Mouse (Mus musculus) heart, adult 18-20 months (tissue): ENCODE measurements at regions not wholly inside any gene's neighbourhood (a gene's known extent, or its start where the extent isn't known, plus 50 kb on each side); places are given as distances from the start of the nearest gene placed in this dataset.

Source experiments
- DNase-seq, 2 experiments: peaks; one replicate each; pipeline ENCODE4 v3.0.0; 2021 to 2022; ENCODE audit warnings: mixed read lengths in 1 of 2

DNA sequence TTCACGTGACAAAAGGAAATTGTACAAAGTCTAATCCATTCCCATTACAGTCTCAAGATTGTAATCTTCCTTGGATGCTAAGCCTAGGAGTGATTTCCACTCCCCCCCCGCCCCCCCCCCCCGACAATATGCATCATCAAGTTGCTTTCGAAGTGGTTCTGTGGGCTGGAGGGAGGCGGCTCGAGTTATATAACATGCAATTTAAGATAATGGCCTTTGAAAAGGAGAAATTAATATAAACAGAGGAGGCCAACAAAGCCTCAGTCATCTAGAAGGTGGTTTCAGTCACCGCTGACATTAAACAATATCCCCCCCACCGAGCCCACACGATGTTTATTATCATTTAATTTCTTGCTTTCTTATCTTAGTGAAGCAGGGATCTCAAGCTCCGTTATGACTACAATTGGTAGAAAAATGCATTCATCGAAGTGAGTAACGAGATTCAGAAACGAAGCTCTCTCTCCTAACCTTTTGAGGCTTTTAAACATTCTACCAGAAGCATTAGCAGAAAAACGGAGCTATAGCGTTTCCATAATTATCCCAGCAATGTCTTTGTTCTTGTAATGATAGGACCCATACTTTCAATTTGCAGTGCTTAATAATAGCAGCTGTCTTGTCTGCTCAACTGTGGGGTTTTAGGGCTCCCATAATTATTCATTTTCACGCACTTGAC lies 339.1 kb downstream of the Btg1 start:
- no peak for DNase-seq

DNA sequence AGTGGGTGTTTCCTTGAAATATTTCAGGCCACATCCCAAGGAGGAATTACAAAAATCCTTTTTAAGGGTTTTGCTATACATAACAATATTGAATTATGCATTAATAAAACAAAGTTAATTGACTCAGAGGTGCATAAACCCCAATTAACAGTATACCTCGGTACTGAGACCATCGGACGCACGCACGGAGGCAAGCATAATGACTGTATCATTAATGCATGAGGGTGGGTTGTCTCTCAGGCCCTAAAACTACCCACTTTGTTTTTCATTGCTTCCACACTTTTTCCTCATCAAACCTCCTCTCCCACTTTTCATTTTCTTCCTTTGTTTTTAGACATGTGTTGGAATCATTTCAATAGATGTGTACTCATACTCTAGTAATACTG lies 339.6 kb downstream of the Btg1 start:
- no peak for DNase-seq

DNA sequence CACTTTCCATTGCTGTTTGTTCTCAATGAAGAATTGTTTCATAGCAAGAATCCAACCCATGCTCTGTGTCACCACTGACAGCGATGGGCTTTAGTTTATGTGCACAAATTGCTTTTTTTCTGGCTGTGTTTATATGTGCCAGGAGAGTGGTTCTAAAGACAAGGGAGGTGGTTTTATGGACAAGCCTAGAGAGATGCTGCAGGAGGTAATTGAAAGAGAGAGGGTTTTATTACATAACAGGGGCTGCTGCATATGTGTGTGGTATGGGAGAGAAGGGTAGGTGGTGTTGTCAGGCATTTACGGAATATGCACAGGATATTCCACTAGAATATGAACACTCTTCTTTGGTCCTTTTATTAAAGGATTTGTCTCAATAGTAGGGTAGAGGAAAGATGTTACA lies 340.2 kb downstream of the Btg1 start:
- DNase-seq: no peak

DNA sequence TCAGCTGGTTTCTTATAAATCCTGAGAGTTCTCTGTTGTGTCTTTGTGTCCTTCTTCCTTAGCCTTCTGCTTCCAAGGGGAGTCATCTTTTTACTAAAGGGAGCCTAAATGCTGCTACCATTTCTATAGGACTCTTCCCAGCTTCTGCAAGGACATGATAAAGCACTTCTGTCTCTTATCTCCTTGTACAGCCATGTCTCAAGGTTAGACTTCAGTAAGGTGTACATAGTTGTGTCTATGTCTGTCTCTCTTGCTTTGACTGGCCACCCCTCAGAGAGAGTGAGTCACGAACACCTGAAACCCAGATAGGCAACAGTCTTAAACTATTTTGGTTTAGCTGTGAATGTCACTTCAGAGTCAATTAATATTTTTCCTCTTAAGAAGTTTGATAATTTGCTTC lies 353.0 kb downstream of the Btg1 start:
- no peak for DNase-seq

DNA sequence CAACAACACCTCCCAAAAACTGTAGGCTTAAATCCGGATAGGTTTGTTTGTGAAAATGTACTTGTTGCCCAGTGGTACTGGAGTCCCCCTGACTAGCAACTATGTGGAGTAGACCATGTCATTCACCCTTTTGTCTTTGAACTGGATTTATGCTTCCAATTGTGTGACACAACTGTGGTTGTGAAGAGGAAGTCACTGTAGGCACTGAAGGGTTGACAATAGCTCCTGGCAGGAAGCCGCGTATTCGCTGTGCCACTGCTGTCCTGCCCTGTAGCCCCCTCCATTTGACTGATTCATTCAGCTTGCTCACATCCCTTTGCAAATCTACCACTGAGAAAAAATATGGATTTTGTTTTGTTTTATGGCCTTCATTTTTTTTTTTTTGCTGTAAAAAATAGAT lies 353.9 kb downstream of the Btg1 start:
- no peak for DNase-seq

DNA sequence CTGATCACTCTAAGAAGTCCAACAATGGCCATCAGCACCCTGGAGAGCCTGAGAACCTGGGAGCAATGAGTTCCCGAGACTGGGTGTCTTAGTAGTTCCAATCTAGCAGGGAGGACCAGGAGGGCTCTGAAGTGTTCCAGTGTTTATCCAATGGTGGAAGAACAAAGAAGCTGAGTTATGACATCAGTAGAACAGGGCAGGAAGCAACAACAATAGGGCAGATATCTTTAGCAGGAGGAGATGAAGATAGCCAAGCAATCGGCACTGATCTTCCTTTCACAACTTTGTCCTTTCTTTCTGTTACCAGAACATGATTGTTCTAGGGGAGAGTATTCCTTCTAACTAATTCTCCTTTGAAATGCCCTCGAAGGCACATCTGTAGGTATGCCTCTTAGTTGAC lies 355.0 kb downstream of the Btg1 start:
- no peak for DNase-seq

DNA sequence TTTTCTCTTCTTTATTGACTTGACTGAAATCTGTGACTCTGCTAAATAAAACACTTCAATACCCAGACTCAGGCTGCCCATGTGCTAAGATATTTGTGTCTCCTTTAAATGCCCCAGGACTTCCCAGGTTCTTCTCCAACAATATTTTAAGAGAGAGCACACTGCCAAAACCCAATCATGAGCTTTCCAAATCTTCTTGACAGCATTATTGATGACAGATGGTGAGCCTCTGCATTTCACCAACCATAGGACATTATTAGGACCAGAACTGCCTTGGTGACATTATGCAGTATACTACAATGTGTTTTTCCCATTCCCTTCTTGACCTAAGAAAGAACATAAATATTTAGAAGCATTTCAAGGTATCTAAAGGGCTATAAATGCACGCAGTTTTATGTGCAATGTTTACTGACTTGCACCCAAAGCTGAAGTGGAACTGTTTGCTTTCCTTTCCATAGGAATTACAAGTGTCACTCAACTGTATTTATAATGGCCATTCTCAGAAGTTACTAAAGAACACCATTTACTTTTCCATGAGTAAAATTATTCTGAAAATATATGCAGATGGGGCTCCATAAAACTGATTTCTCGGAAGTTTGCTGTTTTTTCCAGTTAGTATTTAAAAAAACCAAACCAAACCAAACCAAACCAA lies 357.6 kb downstream of the Btg1 start:
- DNase-seq: no peak

DNA sequence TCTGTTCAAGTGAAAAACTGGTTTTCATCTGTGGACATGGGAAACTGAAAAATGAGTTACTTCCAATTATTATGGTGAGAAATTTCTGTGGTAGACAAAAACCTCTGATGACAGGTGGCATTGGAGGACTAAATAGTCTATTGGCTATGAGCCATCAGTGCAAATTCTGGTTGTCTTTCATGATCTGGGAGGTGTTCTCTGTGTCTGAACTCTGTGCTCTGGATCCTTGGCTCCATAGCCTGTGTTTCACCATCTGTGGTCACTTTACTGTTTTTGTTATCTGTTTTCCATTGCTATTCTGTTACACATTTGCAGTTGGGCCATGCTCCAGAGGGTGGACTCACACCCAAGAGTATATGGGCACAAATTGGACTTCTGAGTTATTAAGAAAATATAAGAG lies 359.9 kb downstream of the Btg1 start:
- no peak for DNase-seq

DNA sequence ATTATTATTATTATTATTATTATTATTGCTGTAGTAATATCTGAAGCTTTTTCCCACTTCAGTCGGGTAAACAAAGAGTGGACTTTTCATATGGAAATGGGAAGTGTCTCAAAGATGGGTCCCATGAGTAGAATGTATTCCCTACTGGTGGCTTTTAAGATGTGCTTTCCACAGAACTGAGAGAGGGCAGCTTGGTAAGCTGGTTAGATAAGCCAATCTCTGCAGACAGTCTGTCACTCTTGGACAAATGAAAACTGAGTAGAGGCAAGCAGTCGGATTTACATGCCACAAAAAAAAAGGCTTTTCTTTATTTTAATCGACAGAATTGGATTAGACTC lies 363.7 kb downstream of the Btg1 start:
- no peak for DNase-seq

DNA sequence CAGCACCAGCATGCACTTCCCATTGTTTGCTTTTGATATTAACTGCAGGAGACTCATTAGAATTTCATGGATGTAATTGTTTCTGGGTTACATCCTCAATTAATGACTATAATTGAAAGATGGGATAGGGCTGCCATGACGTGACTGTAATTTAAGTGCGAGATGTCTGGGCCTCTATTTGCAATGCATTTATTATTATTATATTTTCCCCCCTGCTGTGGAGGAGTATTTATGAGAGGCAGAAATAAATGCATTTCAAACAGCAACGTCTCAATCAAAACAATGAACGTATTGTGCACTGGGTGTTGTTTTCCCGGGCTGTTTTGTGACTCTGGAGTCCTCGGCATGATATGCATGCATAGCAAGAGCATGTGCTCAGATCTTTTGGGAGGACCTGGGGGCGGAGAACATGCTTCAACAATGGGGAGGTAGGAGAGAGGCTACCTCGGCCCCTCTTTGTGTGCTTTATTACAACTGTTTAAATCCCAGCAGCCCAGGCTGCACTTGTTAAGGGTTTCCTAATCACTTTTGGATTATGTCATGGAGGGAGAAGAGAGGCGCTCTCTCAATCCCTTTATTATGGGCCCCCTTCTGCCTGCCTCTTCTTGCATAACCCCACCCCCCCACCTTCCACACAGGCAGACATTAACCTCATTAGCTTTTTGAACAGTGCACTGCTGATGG lies 364.2 kb downstream of the Btg1 start:
- no peak for DNase-seq

DNA sequence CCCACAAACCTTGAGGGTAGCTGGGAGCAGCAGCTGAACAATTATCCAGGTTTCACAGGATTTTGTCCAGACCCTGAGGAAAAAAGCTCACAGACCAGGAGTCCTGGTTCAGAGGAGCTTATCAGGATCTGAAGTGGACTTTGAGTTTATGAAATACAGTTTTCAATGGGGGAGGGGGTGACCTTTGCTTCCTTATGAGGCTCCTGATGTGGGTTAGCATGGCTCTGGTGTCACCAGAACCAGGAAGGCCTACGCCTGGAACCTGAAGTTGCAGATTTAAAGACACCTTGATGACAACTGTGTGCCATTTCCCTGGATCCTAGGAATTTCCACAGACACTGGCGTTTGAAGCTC lies 364.7 kb downstream of the Btg1 start:
- no peak for DNase-seq

DNA sequence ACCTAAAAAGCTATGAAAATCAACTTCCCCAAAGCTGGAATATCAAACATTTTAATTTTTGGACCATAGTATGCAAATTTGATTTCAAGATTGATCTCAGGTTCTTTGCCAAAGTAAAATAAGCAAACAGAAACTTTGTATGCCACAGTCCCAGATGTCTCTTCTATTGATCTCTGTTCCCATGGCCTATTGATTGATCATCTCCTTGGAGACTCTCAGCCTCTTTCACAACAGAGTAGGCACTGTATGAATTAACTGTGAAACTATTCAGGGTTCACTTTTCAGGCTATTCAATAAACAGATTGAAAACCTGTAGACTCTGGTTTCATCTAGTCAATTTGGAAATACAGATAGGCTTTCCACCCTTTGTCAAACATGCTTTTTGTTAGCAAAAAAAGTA lies 384.1 kb downstream of the Btg1 start:
- no peak for DNase-seq

DNA sequence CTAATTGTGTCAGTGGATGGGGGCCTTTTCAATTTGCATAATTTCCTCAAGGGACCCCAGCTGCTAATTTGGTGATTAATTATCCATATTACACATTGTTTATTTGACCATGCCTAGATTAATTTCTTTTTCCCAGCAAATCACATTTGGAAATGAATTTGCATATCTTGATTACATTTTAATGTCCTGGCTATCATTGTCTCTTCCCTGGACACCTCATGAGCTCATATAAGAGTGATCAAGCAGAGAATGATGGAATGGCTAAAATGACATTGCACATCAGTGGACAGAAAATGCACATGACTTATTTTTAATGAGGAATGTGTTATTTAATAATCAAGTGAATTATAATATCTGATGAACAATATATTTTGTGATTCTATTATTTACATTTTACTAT lies 392.1 kb downstream of the Btg1 start:
- DNase-seq: no peak

DNA sequence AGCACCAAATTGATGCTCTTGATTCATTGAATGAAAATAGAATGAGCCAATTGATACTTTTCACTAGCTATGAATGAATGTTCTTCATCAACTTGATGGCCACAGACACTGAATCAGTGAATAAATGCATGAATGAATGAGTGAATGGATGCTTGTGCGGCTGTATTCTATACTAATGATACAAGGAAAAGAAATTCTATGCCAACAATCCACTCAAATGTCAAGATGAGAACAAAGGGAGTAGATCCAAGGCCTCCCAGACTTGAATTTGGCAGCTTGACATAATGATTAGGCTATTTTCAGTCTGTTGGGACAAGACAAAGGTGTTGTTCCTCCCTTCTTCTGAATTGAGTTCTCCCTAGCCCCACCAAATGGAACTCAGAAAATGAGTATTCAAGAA lies 393.1 kb downstream of the Btg1 start:
- no peak for DNase-seq

DNA sequence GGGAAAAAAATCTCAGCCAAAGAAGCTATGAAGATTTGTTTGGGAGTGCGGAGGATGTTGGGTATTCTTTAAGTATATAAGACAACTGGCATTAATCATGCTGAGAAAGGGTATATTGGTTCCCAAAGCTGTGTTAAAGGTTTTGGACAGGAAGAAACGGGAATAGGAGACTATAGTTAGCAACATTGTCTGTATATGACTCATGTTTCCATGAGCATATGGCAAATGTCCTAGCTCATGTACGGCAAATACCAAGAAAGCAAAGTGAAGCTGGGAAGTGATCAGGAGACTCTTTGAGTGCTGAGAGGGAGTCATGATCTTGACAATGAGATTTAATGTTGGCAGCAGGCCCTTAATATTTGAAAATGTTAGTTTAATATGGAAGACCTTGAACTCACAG lies 401.8 kb downstream of the Btg1 start:
- no peak for DNase-seq

DNA sequence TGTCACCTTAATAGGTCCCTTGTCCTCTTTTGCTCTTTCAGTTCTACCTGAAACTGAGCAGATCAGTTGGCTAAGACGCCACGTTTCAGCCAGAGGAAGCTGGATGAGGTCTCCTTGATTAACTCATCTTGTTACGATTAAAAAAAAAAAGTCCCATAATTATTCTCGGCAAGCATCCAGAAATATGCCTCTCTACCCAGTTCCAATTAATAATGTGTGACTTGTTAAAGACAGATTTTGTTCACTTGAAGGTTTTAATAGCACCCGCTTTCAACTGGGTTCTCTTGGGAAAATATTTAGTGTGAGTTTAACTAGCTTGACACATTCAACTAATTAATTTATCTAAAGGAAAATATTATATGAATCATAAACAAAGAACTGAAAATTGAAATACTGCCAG lies 412.0 kb downstream of the Btg1 start:
- DNase-seq: no peak

DNA sequence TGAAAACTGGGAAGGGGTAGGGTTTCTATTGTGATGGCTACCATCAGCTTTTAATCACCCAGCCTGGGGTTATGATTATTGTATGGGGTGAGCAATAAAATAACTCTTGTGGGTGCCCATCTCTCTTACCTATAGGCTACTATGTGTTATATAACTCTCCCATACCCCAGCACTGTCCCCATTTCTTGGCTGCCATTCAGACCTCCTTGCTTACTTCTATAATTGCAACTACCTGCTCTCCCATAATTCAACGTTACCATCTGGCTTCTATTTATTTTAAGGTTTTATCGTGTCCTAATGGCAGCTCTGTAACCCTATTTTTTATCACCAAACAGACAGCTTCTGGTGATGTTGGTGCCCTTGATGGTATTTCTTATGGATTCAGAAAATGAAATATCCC lies 414.2 kb downstream of the Btg1 start:
- DNase-seq: no peak

DNA sequence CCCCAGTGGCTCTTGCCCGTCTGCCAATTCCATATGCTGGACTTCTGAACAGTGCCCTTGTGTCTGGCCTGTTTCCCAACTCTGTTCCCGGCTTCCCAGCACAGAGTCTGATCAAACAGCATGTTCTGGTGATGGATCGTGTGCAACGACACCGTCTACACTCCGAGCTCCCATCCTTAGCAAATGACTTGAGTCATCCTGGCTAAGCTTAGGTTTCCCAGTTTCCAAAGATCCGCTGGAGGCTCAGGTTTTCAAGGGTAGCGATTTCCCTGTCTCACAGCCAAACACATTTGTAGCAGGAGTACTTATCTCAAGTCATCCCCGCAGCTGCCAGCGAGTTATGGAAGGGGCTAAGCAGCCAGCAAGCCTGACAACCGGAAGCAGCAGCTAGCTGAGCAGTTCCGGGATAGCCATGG lies 418.6 kb downstream of the Btg1 start:
- DNase-seq: peak; percentile 9 to 11

DNA sequence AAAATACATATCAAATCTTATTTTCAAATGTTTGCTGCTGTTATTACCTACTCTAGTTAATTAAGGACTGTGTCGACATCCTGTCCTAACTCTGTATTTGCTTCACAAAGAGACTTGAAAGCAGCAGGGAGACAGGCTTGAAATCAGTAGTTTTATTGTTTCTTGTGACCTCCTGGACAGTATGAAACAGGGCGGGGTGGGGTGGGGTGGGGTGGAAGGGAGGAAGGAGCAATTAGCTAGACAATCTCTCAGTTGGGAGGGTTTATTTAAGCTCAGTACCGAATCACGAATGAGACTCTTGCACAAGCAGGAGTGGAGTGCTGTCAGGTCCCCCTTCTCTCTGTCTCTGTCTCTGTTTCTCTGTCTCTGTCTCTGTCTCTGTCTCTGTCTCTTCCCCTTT lies 421.2 kb downstream of the Btg1 start:
- DNase-seq: no peak

DNA sequence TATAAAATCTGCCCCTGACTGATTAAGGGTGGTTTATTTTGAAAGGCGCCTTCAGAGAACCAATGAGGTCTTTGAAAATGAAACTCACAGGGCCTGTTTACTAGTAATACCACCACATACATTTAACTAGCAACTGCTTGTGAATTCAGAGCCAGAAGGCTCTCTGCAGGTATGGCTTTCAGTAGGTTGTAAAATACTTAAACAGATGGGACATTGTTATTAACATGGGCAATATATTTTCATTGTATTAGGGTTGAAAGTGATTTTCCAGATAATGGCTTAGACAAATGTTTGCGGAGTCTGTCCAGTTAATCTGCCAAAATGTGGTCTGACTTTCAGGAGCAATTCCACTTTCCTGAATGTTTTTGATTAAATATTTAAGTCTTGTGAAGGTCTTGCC lies 430.8 kb downstream of the Btg1 start:
- no peak for DNase-seq

DNA sequence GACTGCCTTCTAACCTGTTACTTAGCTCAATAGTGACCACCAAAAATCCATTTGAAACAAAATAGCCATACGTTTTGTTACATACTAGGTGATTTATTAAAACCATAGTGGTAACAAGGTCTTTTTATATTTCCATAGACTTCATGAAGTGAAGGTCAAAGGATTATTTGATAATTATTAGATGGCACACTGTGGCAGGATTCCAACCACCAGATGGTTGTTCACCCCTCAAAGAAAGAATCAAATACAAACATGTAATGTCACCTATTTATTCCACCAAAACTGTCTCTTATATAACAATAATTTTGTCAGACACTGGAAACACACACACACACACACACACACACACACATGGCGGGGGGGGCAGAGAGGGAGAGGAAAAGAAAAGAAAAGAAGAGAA lies 431.2 kb downstream of the Btg1 start:
- DNase-seq: no peak

DNA sequence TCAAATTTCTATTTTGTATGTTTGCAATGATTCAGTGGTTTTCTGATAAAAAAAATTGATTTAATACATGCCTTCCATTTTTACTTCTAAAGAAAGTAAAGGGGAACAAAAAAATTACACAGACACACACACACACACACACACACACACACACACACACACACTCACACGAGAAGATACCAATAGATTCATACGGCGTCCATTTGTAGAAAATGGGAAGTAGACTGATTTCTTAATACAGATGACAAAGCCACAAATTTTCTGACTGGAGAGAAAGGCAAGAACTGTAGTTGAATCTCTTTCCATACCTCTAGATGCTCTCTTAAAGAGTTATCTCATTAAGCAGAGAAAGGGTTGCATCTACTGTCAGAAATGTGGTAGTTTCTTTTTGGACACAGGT lies 424.9 kb upstream of the Dcn start:
- no peak for DNase-seq

DNA sequence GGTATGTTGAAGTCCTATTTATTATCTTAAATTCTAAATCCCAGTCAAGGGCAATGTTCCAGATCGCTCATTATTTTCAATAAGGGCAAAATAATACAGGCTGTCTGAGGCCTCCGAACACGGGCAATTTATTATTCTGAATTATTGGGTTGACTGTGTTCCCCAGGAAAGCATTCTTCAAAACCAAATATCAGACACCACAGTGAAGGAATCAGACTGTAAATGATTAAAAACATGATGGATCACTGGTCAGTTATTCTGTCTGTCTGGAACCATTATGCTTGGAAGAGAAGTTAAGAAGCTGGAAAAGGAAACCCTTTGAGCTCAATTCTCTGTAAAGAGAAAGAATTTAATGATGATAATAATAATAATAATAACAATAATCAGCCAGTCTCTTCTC lies 417.4 kb upstream of the Dcn start:
- DNase-seq: no peak

DNA sequence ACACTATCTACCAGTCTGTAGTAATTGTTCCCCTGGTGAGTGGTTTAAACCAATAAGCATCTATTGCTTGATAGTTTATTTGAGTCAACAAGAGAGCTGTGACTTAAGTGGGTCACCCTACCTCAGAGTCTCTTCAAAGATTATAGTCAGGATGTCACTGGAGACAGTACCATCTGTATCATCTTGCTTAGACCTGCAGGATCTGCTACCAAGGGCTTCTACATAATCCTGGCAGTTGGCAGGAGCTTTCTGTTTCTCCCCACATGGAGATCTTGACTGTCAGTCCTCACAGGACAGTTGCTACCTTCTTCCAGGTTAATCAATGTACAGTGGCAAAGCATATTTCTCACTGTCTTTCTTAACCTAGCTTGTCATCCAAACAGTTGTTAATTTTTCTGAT lies 414.9 kb upstream of the Dcn start:
- no peak for DNase-seq
